Mouse (Mus musculus) hindlimb bud, embryonic 11.5 days (tissue): ENCODE measurements around the gene Kremen1.

Experiments used
- DNase-seq: peaks from one replicate; pipeline ENCODE4 v3.0.0-alpha.2; 2012; ENCODE audit warnings: low read depth, low spot score; ENCODE audit errors: extremely low spot score

The Kremen1 gene

GRCm38 (mm10) chr11:5176685-5177084 is 84.7 kb downstream of the Kremen1 start:
- DNase-seq = no peak

- no peak for DNase-seq
Observed at GRCm38 (mm10) chr11:5175866-5176265, 85.5 kb downstream of the Kremen1 start.

- no peak for DNase-seq
Observed at GRCm38 (mm10) chr11:5175141-5175540, 86.2 kb downstream of the Kremen1 start.

GRCm38 (mm10) chr11:5172861-5173260 is 88.5 kb downstream of the Kremen1 start:
- no peak for DNase-seq

- DNase-seq = no peak
Observed at GRCm38 (mm10) chr11:5167311-5167710, 94.0 kb downstream of the Kremen1 start.

GRCm38 (mm10) chr11:5165471-5165916 is 95.9 kb downstream of the Kremen1 start:
- DNase-seq = no peak

- DNase-seq = no peak
Observed at GRCm38 (mm10) chr11:5164310-5164709, 97.0 kb downstream of the Kremen1 start.

GRCm38 (mm10) chr11:5163421-5163820 is 97.9 kb downstream of the Kremen1 start:
- no peak for DNase-seq

GRCm38 (mm10) chr11:5160722-5161485 is 100.5 kb downstream of the Kremen1 start:
- no peak for DNase-seq

GRCm38 (mm10) chr11:5158056-5158455 is 103.3 kb downstream of the Kremen1 start:
- DNase-seq = no peak

- no peak for DNase-seq
Observed at GRCm38 (mm10) chr11:5154961-5155805, 106.2 kb downstream of the Kremen1 start.

- DNase-seq = no peak
Observed at GRCm38 (mm10) chr11:5151680-5152337, 109.5 kb downstream of the Kremen1 start, which contains the start of gene Emid1. TSS of gene Emid1 (minus strand) at chr11:5152257.

- DNase-seq = no peak
Observed at GRCm38 (mm10) chr11:5151247-5151630, 110.1 kb downstream of the Kremen1 start.

- no peak for DNase-seq
Observed at GRCm38 (mm10) chr11:5150416-5151246, 110.7 kb downstream of the Kremen1 start.

GRCm38 (mm10) chr11:5149955-5150354 is 111.4 kb downstream of the Kremen1 start:
- no peak for DNase-seq

GRCm38 (mm10) chr11:5149249-5149648 is 112.1 kb downstream of the Kremen1 start:
- DNase-seq = no peak

- no peak for DNase-seq
Observed at GRCm38 (mm10) chr11:5145600-5145999, 115.8 kb downstream of the Kremen1 start.

- no peak for DNase-seq
Observed at GRCm38 (mm10) chr11:5141965-5142364, 119.4 kb downstream of the Kremen1 start.
